Mouse (Mus musculus) heart, embryonic 13.5 days (tissue): ENCODE measurements around the gene Cpne2. TPM values are rescaled to one million over a fixed set of nuclear protein-coding genes. Genes with fewer than 3 reads are reported as not detected.

Experiments used
- ATAC-seq: fragments of 200-750 bp; cut with Nextera tagmentation; 2 replicates; pipeline ENCODE4 v1.8.0; 2017; ENCODE audit warnings: moderate TSS enrichment; ENCODE audit not compliant: insufficient number of reproducible peaks, low FRiP score, low TSS enrichment; ENCODE audit errors: extremely low read depth
- H3K27ac ChIP-seq: fragments of 300-500 bp; sonication (generic); replicated peaks from 2 replicates; pipeline ENCODE4 v1.5.1; 2015; ENCODE audit warnings: moderate library complexity, mild to moderate bottlenecking, inconsistent platforms
- H3K27me3 ChIP-seq: fragments of 300-500 bp; sonication (generic); replicated peaks from 2 replicates; pipeline ENCODE4 v1.6.1; 2015; ENCODE audit warnings: mild to moderate bottlenecking, inconsistent platforms
- H3K36me3 ChIP-seq: fragments of 300-500 bp; sonication (generic); 2 replicates; pipeline ENCODE4 v1.6.1; 2015; ENCODE audit warnings: mild to moderate bottlenecking, inconsistent platforms
- H3K4me1 ChIP-seq: fragments of 300-500 bp; sonication (generic); 2 replicates; pipeline ENCODE4 v1.6.1; 2015; ENCODE audit warnings: inconsistent platforms
- H3K4me2 ChIP-seq: fragments of 300-500 bp; sonication (generic); 2 replicates; pipeline ENCODE4 v1.6.1; 2015; ENCODE audit warnings: inconsistent platforms, mild to moderate bottlenecking, moderate library complexity
- H3K4me3 ChIP-seq: fragments of 300-500 bp; sonication (generic); 2 replicates; pipeline ENCODE4 v1.5.1; 2015; ENCODE audit warnings: moderate library complexity, mild to moderate bottlenecking, inconsistent platforms
- H3K9ac ChIP-seq: fragments of 300-500 bp; sonication (generic); 2 replicates; pipeline ENCODE4 v1.6.1; 2015; ENCODE audit warnings: inconsistent platforms, mild to moderate bottlenecking, moderate library complexity
- H3K9me3 ChIP-seq: fragments of 300-500 bp; sonication (generic); 2 replicates; pipeline ENCODE4 v1.6.1; 2016; ENCODE audit warnings: inconsistent platforms
- WGBS: fragments of 180-500 bp; shearing (Covaris S2); methylation state at CpG from one replicate; pipeline ENCODE4 v1.1.7; 2015; ENCODE audit warnings: mixed read lengths; 5-methylcytosine and 5-hydroxymethylcytosine counted together
- polyA plus RNA-seq: library from polyadenylated mRNA; unstranded; fragments of >200 nt; fragmentation: Nextera tagmentation; extraction: Ambion mirVana; gene quantifications from 2 replicates; pipeline ENCODE4 v1.2.1, GENCODE M21; 2015

Cpne2 gene
- polyA plus RNA-seq = 5.2 and 6.1 TPM in 2 replicates

- no peaks in the 10 kb centered on the region for H3K36me3 ChIP-seq
- peak within 1 kb of the TSS; percentile 71 for H3K4me3 ChIP-seq
- H3K4me1 ChIP-seq = peaks cover 34% of the 10 kb centered on the region
- peak within 1 kb of the TSS; percentile 86 for H3K9ac ChIP-seq
- peak; percentile 63; the same call in 1 of the 2 replicates for ATAC-seq
- peaks cover 79% of the 10 kb centered on the region for H3K27me3 ChIP-seq
- WGBS = under 1% methylated on average over 75 of the region's 81 CpGs
- H3K27ac ChIP-seq = no peak within 1 kb of the TSS
- no peaks in the 10 kb centered on the region for H3K9me3 ChIP-seq
- peak within 1 kb of the TSS; percentile 96 for H3K4me2 ChIP-seq
Observed at GRCm38 (mm10) chr8:94532873-94533671, at the start of gene Cpne2. TSS of gene Cpne2 (plus strand) at chr8:94532990.

DNA sequence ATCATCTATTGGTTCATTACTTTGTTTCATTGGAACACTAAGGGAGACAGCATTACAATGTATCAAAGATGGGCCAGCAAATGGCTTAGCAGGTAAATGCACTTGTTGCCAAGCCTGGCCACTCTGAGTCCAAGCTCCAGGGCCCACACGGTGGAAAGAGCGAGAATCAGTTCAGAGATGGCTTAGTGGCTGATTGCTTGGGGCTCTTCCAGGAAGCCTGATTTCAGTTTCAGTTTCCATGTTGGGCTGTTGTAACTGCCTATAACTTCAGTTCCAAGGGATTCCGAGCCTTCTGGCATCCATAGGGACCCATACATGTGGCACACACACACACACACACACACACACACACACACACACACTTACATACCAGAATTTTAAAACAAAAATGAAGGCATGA is 47.5 kb upstream of the Cpne2 start:
- no peak for ATAC-seq
- Histone ChIP-seq H3K4me3 (no peak overlapping the region), H3K9me3 (no peaks in the 10 kb centered on the region), H3K9ac (no peak overlapping the region), H3K27ac (no peak overlapping the region), H3K4me1 (no peaks in the 10 kb centered on the region), H3K36me3 (no peaks in the 10 kb centered on the region), H3K4me2 (no peak overlapping the region), H3K27me3 (peaks cover 36% of the 10 kb centered on the region)
- WGBS = 67% methylated on average over 3 of the region's 3 CpGs

- no peaks in the 10 kb centered on the region for H3K36me3 ChIP-seq
- H3K4me2 ChIP-seq = no peak overlapping the region
- ATAC-seq = no peak
- no peak overlapping the region for H3K9ac ChIP-seq
- H3K9me3 ChIP-seq = no peaks in the 10 kb centered on the region
- 16% methylated on average over 2 of the region's 2 CpGs for WGBS
- H3K27ac ChIP-seq = no peak overlapping the region
- peaks cover 41% of the 10 kb centered on the region for H3K27me3 ChIP-seq
- no peaks in the 10 kb centered on the region for H3K4me1 ChIP-seq
- H3K4me3 ChIP-seq = no peak overlapping the region
Observed at GRCm38 (mm10) chr8:94485882-94486281, 46.9 kb upstream of the Cpne2 start.

DNA sequence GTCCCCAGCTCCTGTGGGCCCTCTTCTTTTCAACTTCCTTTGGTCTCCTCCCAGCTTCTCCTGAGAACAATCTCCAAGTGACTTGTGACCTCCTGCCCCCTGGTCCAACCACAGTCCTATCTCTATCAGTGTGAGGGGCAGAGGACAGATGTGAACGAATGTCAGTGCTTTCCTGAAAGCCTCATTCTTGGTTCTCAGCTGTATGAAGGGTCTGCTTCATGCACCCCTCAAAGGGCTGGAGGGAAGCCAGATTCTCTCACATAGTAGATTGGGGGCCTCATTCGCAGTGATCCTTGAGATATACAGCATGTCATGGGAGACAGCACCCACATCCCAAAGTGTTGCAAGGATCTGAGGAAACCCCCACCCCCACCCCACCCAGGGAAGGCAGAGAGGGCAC is 44.8 kb upstream of the Cpne2 start:
- H3K9ac ChIP-seq = no peak overlapping the region
- no peaks in the 10 kb centered on the region for H3K36me3 ChIP-seq
- no peak overlapping the region for H3K27ac ChIP-seq
- no peak overlapping the region for H3K4me3 ChIP-seq
- H3K4me1 ChIP-seq = peaks cover 3% of the 10 kb centered on the region; the same call in 1 of the 2 replicates
- H3K4me2 ChIP-seq = no peak overlapping the region
- WGBS = 47% methylated on average over 2 of the region's 2 CpGs
- no peak for ATAC-seq
- H3K9me3 ChIP-seq = no peaks in the 10 kb centered on the region
- H3K27me3 ChIP-seq = peaks cover 33% of the 10 kb centered on the region

GRCm38 (mm10) chr8:94489809-94490483 is 42.8 kb upstream of the Cpne2 start:
- H3K4me2 ChIP-seq = no peak overlapping the region
- H3K27ac ChIP-seq = no peak overlapping the region
- no peak overlapping the region for H3K9ac ChIP-seq
- no peak for ATAC-seq
- WGBS = 41% methylated on average over 4 of the region's 4 CpGs
- H3K4me1 ChIP-seq = peaks cover 3% of the 10 kb centered on the region; the same call in 1 of the 2 replicates
- H3K9me3 ChIP-seq = no peaks in the 10 kb centered on the region
- peaks cover 25% of the 10 kb centered on the region for H3K27me3 ChIP-seq
- no peak overlapping the region for H3K4me3 ChIP-seq
- H3K36me3 ChIP-seq = no peaks in the 10 kb centered on the region

- H3K9me3 ChIP-seq = no peaks in the 10 kb centered on the region
- H3K9ac ChIP-seq = peak overlapping the region; percentile 50; the same call in 1 of the 2 replicates
- H3K4me2 ChIP-seq = peak overlapping the region; percentile 67
- no peak overlapping the region for H3K27ac ChIP-seq
- ATAC-seq = 0 out of 2 replicates have a peak, but pooled peaks have one; percentile 12
- H3K4me3 ChIP-seq = peak overlapping the region; percentile 39
- H3K36me3 ChIP-seq = no peaks in the 10 kb centered on the region
- H3K4me1 ChIP-seq = peaks cover 3% of the 10 kb centered on the region; the same call in 1 of the 2 replicates
- WGBS = 8% methylated on average over 15 of the region's 15 CpGs
- H3K27me3 ChIP-seq = peaks cover 25% of the 10 kb centered on the region
Observed at GRCm38 (mm10) chr8:94492021-94492681, 40.6 kb upstream of the Cpne2 start.

- ATAC-seq = no peak
- WGBS = 50% methylated on average over 1 of the region's 1 CpGs
Observed at GRCm38 (mm10) chr8:94493240-94493639, 39.5 kb upstream of the Cpne2 start.

GRCm38 (mm10) chr8:94515430-94516208 is 17.2 kb upstream of the Cpne2 start:
- H3K36me3 ChIP-seq = no peaks in the 10 kb centered on the region
- ATAC-seq = no peak
- H3K27me3 ChIP-seq = peaks cover 60% of the 10 kb centered on the region
- H3K4me3 ChIP-seq = no peak overlapping the region
- H3K27ac ChIP-seq = no peak overlapping the region
- H3K9me3 ChIP-seq = no peaks in the 10 kb centered on the region
- H3K4me1 ChIP-seq = no peaks in the 10 kb centered on the region; the same call in 1 of the 2 replicates
- WGBS = 59% methylated on average over 5 of the region's 5 CpGs
- H3K4me2 ChIP-seq = no peak overlapping the region
- no peak overlapping the region for H3K9ac ChIP-seq

More at GRCm38 (mm10) chr8:94493240-94493639, 39.5 kb upstream of the Cpne2 start:
- Histone ChIP-seq H3K9me3 (no peaks in the 10 kb centered on the region), H3K27ac (no peak overlapping the region), H3K4me2 (no peak overlapping the region), H3K4me3 (no peak overlapping the region), H3K9ac (no peak overlapping the region), H3K36me3 (no peaks in the 10 kb centered on the region), H3K27me3 (peaks cover 25% of the 10 kb centered on the region), H3K4me1 (peaks cover 3% of the 10 kb centered on the region; the same call in 1 of the 2 replicates)

DNA sequence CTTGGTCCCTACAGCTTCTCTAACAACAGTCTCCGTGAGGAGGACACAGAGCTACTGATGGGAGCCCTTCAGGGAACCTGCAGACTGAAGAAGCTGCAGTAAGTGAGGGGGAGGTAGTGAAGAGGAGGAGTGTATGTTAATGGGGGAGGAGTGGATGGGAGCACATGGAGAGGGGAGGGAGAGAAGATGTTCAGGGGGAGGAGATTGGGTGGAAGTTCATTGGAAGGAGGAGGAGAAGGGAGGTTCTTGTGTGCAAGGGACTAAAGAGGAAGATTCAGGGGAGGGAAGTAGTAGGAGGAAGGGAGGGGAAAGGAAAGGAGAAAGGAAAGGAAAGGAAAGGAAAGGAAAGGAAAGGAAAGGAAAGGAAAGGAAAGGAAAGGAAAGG is 16.6 kb upstream of the Cpne2 start:
- no peak for ATAC-seq
- Histone ChIP-seq H3K4me1 (no peaks in the 10 kb centered on the region; the same call in 1 of the 2 replicates), H3K27me3 (peaks cover 62% of the 10 kb centered on the region), H3K4me3 (no peak overlapping the region), H3K36me3 (no peaks in the 10 kb centered on the region), H3K4me2 (no peak overlapping the region), H3K9ac (no peak overlapping the region), H3K9me3 (no peaks in the 10 kb centered on the region), H3K27ac (no peak overlapping the region)
- WGBS = 35% methylated on average over 1 of the region's 1 CpGs

DNA sequence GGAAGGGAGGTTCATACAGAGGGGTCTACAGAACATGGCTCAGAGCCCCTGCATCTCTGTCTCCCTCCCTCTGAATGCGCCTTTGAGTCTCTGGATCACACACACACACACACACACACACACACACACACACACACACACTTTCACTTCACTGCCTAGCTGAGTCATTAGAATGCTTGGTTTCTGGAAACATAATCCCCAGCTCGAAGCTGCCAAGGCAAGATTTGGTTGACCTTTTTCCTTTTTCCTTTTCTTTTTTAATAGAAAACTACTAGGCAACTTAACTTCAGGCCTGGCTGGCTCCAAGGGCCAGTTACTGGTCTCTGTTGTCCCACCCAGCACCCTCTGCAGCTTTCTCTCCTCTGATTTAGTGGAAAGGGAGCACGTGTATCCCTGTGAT is 16.0 kb upstream of the Cpne2 start:
- H3K27me3 ChIP-seq = peaks cover 67% of the 10 kb centered on the region
- H3K9me3 ChIP-seq = no peaks in the 10 kb centered on the region
- 42% methylated on average over 2 of the region's 3 CpGs for WGBS
- no peak for ATAC-seq
- H3K4me3 ChIP-seq = no peak overlapping the region
- H3K36me3 ChIP-seq = no peaks in the 10 kb centered on the region
- H3K4me1 ChIP-seq = no peaks in the 10 kb centered on the region; the same call in 1 of the 2 replicates
- no peak overlapping the region for H3K9ac ChIP-seq
- no peak overlapping the region for H3K4me2 ChIP-seq
- no peak overlapping the region for H3K27ac ChIP-seq
